ENCODE assay signal across 8 mouse cellular contexts in genomic region chr3:52198751-52199738, GRCm38 (mm10).
DNase-seq lines count a peak whose midpoint lies in the region; ATAC-seq and TF ChIP-seq lines count a peak whose summit lies in the region.

No protein-coding gene starts in this region.

- H3K4me3 ChIP-seq in lung, embryonic 14.5 days (ENCODE audit: low read depth, low read length) = no peak overlapping the region
- H3K4me3 ChIP-seq in forebrain, embryonic 16.5 days (replicated peaks; ENCODE audit: low read length) = no peak overlapping the region

- H3K27ac ChIP-seq in lung, embryonic 14.5 days (ENCODE audit: low read depth) = no peak overlapping the region
- H3K27ac ChIP-seq in forebrain, embryonic 16.5 days (ENCODE audit: low read length) = no peak overlapping the region

- WGBS in lung, embryonic 14.5 days = 49% methylated on average over 17 of the region's 17 CpGs
- WGBS in forebrain, embryonic 16.5 days = 84% methylated on average over 17 of the region's 17 CpGs

- peak; percentile 36 for ATAC-seq in inflammation-experienced regulatory T-cells, adult 6 months
- ATAC-seq in lung, embryonic 14.5 days (ENCODE audit: insufficient read depth) = no peak
- ATAC-seq in forebrain, embryonic 16.5 days = no peak

- no peaks in the 10 kb centered on the region for H3K9me3 ChIP-seq in lung, embryonic 14.5 days (ENCODE audit: low read depth, low read length)
- H3K9me3 ChIP-seq in forebrain, embryonic 16.5 days (ENCODE audit: control insufficient read depth, low read length) = no peaks in the 10 kb centered on the region

- no peaks in the 10 kb centered on the region for H3K36me3 ChIP-seq in lung, embryonic 14.5 days (ENCODE audit: insufficient read depth)
- no peaks in the 10 kb centered on the region for H3K36me3 ChIP-seq in forebrain, embryonic 16.5 days (ENCODE audit: control insufficient read depth, insufficient read depth)

- no peak overlapping the region for H3K9ac ChIP-seq in lung, embryonic 14.5 days
- H3K9ac ChIP-seq in forebrain, embryonic 16.5 days (replicated peaks; ENCODE audit: low read depth, low read length) = no peak overlapping the region

- DNase-seq in adrenal gland, adult (ENCODE audit: inconsistent age in 2 of 2, low spot score in 1 of 2) = peak; percentile 79 to 87
- DNase-seq in adrenal gland, postnatal 4 days (ENCODE audit: low spot score in 2 of 2) = no peak
- DNase-seq in A20 (ENCODE audit: low read depth, low spot score) = peak; percentile 36
- DNase-seq in c-Kit-positive CD71-negative TER-119-negative erythroid progenitor cells, embryonic 14.5 days (ENCODE audit: low read depth) = peak; percentile 68
- DNase-seq in lung, embryonic 14.5 days = peak; percentile 37
- DNase-seq in thymus, postnatal 0 days (ENCODE audit: low spot score) = peak; percentile 30

- peaks cover 4% of the 10 kb centered on the region; the same call in 1 of the 2 replicates for H3K4me1 ChIP-seq in lung, embryonic 14.5 days (ENCODE audit: insufficient read depth)
- H3K4me1 ChIP-seq in forebrain, embryonic 16.5 days (replicated peaks; ENCODE audit: control insufficient read depth, insufficient read depth, low read length) = peaks cover 14% of the 10 kb centered on the region

- H3K27me3 ChIP-seq in lung, embryonic 14.5 days (ENCODE audit: insufficient read depth, low read length) = no peaks in the 10 kb centered on the region
- H3K27me3 ChIP-seq in forebrain, embryonic 16.5 days (replicated peaks; ENCODE audit: control insufficient read depth, insufficient read depth, low read length) = no peaks in the 10 kb centered on the region

- peak overlapping the region; percentile 43 for H3K4me2 ChIP-seq in lung, embryonic 14.5 days
- no peak overlapping the region for H3K4me2 ChIP-seq in forebrain, embryonic 16.5 days (ENCODE audit: low read length)

- 0 out of 2 replicates have a peak, but pooled peaks have one; percentile 11 for TF ChIP-seq CTCF in lung, embryonic 14.5 days (IDR thresholded peaks at IDR 0.05; ENCODE audit: low read depth)

Comparison
In these comparisons a context has a peak if more than half of its experiments do, and no peak if none do; other contexts are left out.
1. DNase-seq: peak in adrenal gland, adult (2 of 2), A20 (single experiment), c-Kit-positive CD71-negative TER-119-negative erythroid progenitor cells, embryonic 14.5 days (single experiment), lung, embryonic 14.5 days (single experiment) and thymus, postnatal 0 days (single experiment); none in adrenal gland, postnatal 4 days (0 of 2).